Mouse (Mus musculus): ENCODE data around the gene Med14.

Gene Med14

GRCm38 (mm10) chrX:12673054-12673775 lies 88.7 kb downstream of the Med14 start, which contains the start of gene 1810030O07Rik:
TSS of gene 1810030O07Rik (minus strand) at chrX:12673668.
- DNase-seq (ENCODE audit: extremely low read depth, insufficient read length, low spot score) = peak; percentile 89

DNA sequence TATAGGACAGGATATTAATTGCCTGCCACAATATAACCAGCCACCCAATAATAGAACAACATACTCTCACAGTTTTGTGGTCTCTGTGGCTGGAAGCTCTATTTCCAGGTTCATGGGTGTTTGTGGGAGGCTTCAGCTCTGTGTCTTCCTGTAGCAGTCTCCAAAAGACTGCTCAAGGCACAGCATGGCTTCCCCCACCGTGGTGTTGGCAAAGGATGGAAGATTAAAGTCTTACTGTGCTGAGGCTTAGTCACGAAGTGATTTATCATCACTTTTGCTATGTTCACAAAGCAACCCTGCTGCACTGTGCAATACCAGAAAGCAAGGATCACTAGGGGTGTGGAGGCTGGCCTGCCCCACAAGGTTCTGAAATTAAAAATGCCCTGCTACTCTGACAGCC lies 108.0 kb downstream of the Med14 start:
- no peak for DNase-seq (ENCODE audit: extremely low read depth, insufficient read length, low spot score)

DNA sequence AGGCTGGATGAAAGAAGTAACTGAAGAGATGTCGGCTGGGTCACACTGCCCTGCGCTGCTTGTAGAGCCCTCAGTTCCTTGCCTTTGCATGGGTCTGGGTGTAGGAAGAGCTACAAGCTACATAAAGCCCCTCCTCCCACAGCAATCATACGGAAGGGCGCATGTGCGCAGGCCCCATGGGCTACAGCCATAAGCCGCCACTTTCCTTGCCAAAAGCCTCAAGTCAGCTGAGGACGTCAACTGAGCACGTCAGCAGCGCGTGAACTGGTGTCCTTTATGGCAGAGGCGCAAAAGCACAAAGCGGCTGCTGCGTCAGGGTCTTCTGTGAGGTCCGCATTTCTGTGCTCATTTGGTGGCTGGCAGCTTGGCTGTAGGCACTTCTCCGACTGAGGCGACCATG lies 110.0 kb downstream of the Med14 start:
- DNase-seq (ENCODE audit: extremely low read depth, insufficient read length, low spot score) = no peak

GRCm38 (mm10) chrX:12645531-12646304 lies 116.2 kb downstream of the Med14 start:
- no peak for DNase-seq (ENCODE audit: extremely low read depth, insufficient read length, low spot score)

- DNase-seq (ENCODE audit: extremely low read depth, insufficient read length, low spot score) = no peak
These were observed 116.9 kb downstream of the Med14 start for GRCm38 (mm10) chrX:12644976-12645375.
